Mouse (Mus musculus) adrenal gland, postnatal 10 days (tissue): ENCODE measurements around the gene Defb20. TPM values are rescaled to one million over a fixed set of nuclear protein-coding genes. Genes with fewer than 3 reads are reported as not detected.
"Not testable (repeated sequence)": the region's sequence is repeated elsewhere in the genome, so short reads cannot be mapped to it uniquely, and the experiment has no call there.

Experiments
- DNase-seq: peaks from one replicate; pipeline ENCODE4 v3.0.0; 2021; ENCODE audit warnings: mixed read lengths
- long read RNA-seq, 2 experiments: library from polyadenylated mRNA; stranded (forward); transcript quantifications; one replicate each; pipeline ENCODE4 v2.0.0; 2021
- total RNA-seq, 2 experiments: library from RNA; stranded (reverse); gene quantifications; 2 replicates each; pipeline ENCODE4 v1.2.3; 2021

The Defb20 gene
- not detected for total RNA-seq
- long read RNA-seq, experiment 1, result 0 reads
- long read RNA-seq, experiment 2, result 0 reads

DNA sequence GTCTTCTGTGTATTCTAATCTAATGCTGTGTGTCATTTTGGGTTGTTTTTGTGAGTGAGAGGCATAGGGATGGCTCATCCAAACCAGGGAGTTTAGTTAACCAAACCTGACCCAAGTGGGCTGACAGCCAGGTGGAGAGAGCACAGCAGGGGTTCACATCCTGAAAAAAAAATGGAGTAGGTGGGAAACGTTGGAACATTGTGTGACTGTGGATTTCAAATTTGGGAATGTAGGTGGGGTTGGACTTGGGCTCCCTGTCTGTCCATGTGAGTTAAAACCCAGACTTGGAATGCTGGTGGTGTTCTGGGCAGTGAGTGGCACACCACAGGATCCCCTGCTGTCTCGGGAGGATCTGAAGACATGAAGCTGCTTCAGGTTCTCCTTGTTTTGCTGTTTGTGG is at the start of gene Defb20:
Gene Defb20, plus strand, starts transcription at position 301 of the 400 bp plus-strand sequence.
- DNase-seq, result no peak

- DNase-seq, result peak; percentile 59
Measured at GRCm38 (mm10) chr2:152427493-152427892, 49.4 kb upstream of the Defb20 start.

DNA sequence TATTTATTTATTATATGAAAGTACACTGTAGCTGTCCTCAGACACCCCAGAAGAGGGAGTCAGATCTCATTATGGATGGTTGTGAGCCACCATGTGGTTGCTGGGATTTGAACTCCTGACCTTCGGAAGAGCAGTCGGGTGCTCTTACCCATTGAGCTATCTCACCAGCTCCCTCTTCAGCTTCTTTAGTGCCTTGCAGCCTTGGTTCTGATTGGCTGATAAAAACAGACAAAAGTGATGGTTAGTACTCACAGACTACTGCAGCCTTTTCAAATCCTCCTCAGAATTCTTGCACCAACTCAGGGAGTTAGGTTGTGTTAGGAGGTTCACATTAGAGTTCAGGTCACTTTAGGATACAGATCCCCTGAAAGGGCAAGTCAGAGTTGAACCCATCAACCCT is 48.4 kb upstream of the Defb20 start:
- not testable (repeated sequence) for DNase-seq

DNA sequence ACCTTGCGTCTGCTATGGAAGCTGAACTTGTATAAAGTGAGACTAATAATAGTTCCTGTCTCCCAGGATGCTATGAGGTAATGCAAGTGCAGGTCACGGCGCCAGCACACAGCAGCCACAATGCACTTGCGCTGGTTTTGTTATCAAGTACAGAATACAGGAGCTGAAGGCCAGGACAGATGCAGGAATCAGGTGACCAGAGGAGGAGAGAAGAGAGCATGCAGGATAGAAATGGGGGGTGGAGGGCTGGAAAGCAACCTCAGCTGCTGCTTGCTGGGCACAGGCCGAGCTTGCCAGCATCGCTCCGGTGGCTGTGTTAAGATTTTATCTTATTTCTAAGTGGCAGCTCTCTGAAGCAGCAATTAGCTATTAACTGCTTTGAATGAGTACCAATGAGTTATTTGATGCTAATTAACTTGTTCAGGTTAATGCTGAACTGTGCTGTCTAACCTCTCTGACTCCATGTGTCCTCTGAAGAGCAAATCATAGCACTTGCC is 40.4 kb upstream of the Defb20 start:
- DNase-seq, result peak; percentile 19

DNA sequence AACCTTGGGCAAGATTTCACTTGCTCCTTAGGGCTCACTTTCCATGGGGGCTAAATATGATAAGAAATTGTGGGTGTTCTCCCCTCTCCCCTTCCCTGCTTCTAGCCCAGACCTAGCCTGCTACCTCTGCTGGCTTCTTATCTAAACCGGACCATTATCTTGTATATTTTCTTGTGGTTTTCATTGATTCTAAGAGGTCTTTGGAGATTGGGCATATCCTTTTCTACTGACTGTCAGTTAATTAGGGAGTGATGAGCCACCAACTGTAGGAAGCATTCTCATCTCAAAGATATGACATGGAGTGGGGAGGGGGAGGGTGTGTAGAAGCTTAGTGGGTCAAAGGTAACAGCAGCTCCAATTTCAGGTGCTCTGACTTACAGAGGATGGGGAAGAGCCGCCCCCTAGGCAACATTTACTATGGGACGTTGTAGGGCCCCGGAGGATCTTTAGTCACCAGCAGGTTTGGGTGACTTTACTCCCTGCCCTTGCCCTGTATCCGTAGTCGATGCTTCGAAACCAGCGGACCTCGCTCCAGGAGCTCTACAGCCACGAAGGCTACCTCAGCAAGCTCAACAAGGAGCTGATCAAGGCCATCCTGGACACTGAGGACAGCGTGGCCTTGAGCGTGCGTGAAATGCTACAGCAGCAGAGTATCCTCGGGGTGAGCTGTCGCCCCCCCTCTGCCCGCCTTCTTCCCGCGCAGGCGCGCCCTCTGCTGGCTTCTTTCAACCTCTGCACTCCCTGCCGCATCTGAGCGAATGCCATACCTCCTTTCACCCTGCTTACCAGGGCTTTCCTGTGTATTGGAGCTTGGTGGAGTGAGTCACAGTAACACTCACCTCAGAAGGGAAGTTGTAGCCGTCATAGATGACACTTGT is 39.6 kb upstream of the Defb20 start:
- peak; percentile 92 for DNase-seq

DNA sequence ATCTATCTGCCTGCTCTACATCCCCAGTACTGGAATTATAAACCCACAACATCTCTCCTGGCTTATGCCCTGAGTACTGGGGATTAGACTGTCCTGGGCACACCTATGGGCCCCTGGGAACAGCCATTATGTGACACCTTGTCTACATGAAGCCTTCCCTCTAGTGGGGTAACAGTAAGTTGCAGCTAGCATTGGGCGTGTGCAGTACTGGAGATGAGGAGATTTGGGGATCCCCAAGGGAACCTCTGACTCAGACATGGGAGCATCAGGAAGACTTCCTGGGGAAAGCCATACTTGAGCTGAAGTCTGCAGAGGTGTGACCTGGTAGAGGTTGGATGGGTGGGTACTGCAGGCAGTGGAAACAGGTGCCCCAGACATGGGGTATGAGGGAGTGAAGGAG is 37.9 kb upstream of the Defb20 start:
- DNase-seq, result no peak

- DNase-seq, result no peak
Measured at GRCm38 (mm10) chr2:152439833-152440232, 37.0 kb upstream of the Defb20 start.

DNA sequence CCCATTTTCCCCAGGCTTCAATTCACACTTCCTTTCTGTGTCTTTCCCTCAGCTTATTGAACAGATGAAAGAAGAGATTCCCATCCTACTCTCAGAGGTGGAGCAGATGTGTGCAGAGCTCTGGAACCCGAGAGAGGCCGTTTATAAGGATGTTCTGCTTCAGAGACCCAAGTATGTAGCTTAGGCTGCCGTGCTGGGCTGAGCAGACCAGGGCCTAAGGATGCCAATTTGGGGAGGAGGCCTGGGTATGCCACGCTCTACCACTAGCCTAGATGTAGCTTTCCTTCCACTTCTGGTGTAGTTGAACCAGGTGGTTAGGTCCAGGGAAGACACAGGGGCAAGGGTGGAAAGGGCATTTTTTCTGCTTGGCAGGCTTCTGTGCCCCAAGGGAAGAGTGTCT is 34.5 kb upstream of the Defb20 start:
- DNase-seq, result no peak

GRCm38 (mm10) chr2:152443281-152443680 is 33.6 kb upstream of the Defb20 start:
- DNase-seq, result no peak

- DNase-seq, result no peak
Measured at GRCm38 (mm10) chr2:152446642-152447041, 30.2 kb upstream of the Defb20 start.

- no peak for DNase-seq
Measured at GRCm38 (mm10) chr2:152447461-152447860, 29.4 kb upstream of the Defb20 start.

DNA sequence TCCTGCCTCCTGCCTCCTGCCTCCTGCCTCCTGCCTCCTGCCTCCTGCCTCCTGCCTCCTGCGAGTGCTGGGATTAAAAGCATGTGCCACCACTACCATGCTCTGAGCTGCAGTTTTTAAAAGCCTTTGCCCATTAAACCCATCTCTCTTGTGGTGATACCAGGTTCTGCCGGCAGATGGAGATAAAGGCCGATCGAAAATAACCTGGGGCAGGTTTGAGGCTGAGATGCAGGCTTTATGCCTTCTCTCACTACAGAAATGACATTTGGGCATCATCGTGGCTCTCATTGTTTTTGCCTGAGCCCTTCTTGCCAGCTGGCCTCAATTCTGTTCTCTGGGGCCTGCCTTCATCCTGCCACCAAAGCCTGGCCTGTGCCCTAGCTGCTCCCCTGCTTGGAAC is 26.6 kb upstream of the Defb20 start:
- peak; percentile 76 for DNase-seq

DNA sequence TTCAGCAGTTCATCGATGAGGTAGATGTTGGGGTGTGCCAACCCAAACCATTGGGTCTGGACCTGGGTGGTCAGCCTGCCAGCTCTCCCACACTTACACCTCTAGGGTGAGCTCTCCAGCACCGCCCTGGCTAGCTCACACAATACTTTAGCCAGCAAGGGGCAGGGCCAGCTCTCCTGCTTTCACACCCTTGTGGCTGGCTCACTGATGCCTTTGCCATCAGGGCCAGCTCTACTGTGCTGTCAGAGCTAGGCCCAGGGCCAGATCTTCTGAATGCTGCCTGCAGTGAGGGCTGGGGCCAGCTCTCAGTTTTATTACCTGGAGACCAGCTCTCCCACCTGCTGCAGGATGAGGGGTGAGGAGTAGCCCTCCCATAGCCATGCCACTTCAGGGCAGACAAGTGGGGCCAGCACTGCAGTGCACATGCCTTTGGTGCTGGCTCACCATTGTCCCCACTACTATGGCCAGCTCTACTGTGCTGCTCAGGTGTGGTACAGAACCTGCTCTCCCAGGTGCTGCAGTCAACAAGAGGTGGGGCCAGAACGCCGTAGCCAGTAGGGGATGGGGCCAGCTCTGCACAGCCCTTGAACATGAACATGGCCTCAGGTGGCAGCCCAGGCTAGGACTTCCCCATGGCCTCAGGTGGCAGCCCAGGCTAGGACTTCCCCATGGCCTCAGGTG is 24.6 kb upstream of the Defb20 start:
- DNase-seq, result no peak

- no peak for DNase-seq
Measured at GRCm38 (mm10) chr2:152459241-152459640, 17.6 kb upstream of the Defb20 start.

DNA sequence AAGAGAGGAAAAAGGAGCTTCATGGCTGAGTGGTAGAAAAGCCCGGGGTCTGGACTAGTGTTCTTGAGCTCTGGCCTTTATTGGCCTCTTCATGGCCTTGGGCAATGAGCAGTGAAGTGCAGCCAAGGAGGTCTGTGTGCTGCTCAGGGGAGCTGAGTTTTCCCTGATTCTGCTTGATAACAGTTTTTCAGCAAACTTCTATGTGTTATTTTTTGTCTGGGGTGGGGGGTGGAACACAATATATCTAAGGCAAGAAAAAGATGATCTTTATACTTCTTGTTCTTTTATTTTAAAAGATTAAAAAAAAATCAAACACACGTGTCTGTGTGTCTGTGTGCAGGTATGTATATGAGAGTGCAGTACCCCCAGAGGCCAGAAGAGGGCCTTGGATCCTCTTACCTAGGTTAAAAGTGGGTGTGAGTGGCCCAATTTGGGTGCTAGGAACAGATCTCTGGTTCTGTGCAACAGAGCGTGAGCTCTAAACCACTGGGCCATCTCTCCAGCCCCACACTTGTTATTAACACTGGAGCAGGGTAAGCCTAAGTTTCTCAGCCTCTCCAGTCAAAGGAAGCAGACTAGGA is 12.2 kb upstream of the Defb20 start, which contains the start of gene Defb23:
Gene Defb23, minus strand, starts transcription at position 51 of the 581 bp plus-strand sequence.
- no peak for DNase-seq

DNA sequence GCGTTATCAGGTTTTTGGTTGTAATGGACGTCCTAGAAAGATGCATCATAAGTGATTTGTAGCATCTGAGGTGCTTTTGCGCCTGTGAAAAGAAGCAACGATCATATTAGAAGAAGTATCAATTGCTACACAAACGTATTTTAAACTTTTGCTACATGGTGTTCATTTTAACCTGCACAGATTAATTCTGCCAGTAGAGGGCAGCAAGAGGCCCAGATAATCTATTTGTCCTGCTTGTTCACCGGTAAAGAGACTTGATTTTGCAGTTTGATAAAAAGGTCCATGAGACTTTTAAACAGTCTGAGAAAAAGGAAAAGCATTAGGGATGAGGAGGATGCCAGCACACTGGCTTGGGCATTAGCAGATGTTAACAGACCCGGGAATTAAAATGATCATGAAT is 5.9 kb upstream of the Defb20 start:
- peak; percentile 62 for DNase-seq

DNA sequence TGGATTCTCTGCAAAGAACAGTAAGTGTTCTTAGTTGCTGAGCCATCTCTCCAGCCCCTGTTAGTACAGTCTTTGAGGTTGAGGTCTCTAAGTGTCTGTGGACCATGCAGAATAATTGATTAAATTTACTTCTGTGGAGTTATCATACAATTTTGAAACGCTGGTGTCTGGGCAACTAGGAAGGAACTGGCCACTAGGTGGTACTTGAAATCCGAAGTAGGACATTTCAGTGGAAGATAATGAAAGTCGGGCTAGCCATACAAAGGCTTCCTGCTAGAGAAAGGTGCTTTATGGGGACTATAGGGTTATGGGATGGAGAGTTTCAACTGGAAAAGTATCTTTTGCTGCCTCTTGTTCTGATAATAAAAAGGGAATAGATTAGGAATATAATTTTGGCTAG is 4.4 kb upstream of the Defb20 start:
- no peak for DNase-seq

DNA sequence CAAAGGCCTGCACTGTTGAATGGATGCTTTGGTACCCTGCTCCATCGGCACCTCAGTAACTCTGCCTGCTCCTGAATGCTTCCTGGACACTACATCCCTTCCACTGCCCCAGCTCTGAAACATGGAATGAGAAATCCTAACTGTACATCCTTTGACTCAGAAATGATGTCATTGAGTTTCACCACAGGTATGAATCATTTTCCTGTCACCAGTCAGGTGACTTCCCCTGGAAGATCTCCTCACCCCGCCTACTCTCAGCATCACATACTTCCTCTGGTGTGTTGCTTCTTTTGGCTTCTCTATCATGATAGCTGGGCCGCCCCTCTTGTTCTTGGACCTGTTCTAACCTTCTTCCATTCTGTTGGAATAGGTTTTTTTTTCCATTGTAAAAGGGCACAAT is 4.0 kb downstream of the Defb20 start:
- no peak for DNase-seq

DNA sequence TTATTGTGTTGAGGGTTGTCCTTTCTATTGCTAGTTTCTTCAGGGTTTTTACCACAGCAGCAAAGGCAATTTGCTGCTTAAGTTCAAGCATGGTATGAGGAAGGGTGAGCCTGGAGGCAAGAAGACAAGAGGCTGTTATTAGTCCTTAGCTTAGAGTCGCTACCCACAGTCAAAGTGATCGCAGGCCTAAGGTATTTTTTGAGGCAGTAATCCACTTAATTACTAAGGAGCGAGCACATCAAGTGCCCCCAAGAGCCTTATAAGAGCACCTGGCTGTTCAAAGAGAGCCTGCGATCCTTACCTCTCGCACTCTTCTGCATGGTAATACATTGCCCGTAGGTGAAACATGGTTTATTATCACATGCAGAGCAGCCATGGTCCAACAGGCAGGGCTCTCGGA is 4.9 kb downstream of the Defb20 start:
- no peak for DNase-seq

DNA sequence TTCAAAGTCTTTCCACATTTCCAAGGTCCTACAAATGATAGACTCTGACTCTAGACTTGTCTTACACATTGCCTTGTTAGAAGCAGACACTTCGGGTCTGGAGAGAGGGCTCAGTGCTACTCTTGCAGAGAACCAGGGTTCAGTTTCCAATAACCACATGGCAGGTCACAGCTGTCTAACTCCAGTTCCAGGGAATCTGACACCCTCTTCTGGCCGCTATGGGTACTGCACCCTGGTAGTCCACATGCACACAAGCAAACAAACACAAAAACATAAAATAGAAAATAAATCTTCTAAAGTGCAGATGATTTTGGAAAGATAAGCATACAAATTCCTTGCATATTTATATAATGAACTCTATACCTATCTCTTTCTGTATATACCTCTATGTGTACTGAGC is 10.2 kb downstream of the Defb20 start:
- DNase-seq, result no peak

DNA sequence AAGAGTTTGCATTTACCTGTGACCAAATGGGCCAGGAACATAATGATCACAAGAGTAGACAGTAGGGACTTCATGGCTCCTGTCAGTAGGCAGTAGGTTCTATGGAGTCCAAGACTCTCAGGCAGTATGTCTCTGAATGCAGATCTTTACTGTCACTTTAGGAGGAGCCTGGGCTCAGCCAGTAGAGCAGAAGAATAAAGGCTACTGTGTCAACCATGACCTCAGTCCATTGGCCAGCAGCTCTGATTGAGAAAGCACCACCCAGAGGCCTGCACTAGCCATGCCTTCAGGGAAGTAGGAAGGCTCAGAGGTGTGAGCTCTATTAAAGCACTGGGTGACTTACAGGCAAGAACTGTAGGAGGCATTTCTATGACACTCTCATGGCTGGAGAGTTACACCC is 13.2 kb downstream of the Defb20 start, which contains the start of gene Defb22:
Gene Defb22, minus strand, starts transcription at position 101 of the 400 bp plus-strand sequence.
- DNase-seq, result no peak

DNA sequence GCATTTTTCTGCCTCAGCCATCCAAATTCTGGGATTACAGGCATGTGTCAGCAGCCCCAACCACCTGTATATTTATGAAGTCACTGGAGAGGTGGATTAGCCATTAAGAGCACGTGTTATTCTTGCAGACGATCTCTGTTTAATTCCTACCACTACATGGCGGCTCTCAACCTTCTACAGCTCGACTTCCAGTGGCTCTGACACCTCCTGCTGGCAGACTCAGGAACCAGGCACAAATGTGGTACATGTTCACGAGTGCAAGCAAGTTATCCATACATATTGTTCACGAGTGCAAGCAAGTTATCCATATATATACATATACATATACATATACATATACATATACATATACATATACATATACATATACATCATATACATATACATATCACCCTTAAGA is 16.3 kb downstream of the Defb20 start:
- DNase-seq, result no peak

DNA sequence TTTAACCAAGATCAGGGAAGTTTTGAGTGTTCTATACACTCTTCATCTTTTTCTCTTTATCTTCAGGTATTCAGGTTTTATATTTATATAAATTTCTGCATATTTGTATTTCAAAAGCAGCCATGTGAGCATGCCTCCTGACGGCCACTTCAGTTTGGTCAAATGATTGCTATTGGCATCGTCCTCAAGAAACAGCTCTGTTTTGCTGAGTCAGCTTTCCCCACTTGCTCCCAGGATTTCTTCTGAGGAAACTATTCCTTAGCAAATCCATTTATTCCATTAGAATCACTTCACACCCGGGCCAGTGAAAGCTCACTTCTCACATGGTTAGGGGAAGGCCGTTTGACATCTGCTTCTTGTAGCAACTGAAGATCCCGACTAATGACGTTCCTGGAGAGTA is 21.2 kb downstream of the Defb20 start:
- no peak for DNase-seq
